In the genomic region with DNA sequence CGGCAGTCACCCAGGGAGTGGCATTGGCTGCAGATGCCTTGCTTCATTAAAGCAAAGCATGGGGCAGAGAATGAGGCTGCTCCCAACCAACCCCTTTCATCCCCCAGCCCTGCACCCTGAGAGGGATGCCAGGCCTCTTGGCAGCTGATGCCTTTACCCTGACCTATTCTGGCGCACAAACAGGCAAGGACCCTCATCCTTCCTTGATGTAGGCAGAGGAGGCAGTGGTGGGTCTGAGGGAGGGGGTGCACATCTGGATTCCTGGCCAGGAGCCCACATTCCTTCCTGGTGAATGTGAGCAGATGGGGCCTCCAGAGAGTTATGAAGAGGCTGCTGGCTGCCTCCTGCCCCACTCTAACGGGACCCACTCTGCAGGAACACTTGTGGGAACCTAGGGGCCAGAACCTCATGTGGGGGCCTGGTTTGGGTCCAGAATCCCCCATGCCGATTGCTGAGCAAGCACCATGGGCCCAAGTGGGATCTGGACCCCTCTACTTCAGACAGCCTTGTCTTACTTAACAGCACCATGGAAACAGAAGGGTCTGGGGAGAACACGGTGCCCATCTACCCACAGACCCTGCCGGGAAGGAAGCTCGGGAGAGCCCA, we compare ENCODE assay signal across 7 mouse cellular contexts. TPM values are rescaled to one million over a fixed set of nuclear protein-coding genes. Genes with fewer than 3 reads are reported as not detected.
A peak's percentile ranks its signal among the peaks of the same experiment; 100 is the strongest.
DNase-seq lines count a peak whose midpoint lies in the region; ATAC-seq and TF ChIP-seq lines count a peak whose summit lies in the region.

No protein-coding gene starts in this region.

- no peak for TF ChIP-seq CTCF in C2C12 (IDR thresholded peaks at IDR 0.05; ENCODE audit: control insufficient read depth, insufficient read depth, insufficient read length)

- ATAC-seq in hindbrain, embryonic 15.5 days (ENCODE audit: low FRiP score, low read depth) = peak; percentile 55; the same call in 1 of the 2 replicates
- no peak for ATAC-seq in hindbrain, embryonic 11.5 days (ENCODE audit: low FRiP score)
- ATAC-seq in intestine, embryonic 15.5 days = peak; percentile 26

- no peaks in the 10 kb centered on the region for H3K36me3 ChIP-seq in hindbrain, embryonic 15.5 days
- no peaks in the 10 kb centered on the region for H3K36me3 ChIP-seq in hindbrain, embryonic 11.5 days (ENCODE audit: control insufficient read depth, insufficient read depth, low read length)
- H3K36me3 ChIP-seq in C2C12 (ENCODE audit: control insufficient read depth, insufficient read depth) = peaks cover 68% of the 10 kb centered on the region
- H3K36me3 ChIP-seq in intestine, embryonic 15.5 days = no peaks in the 10 kb centered on the region

- 58% methylated on average over 7 of the region's 7 CpGs for WGBS in hindbrain, embryonic 15.5 days
- WGBS in hindbrain, embryonic 11.5 days = 67% methylated on average over 7 of the region's 7 CpGs
- 55% methylated on average over 7 of the region's 7 CpGs for WGBS in intestine, embryonic 15.5 days

- H3K4me1 ChIP-seq in hindbrain, embryonic 15.5 days (replicated peaks) = peaks cover 29% of the 10 kb centered on the region
- H3K4me1 ChIP-seq in hindbrain, embryonic 11.5 days (replicated peaks; ENCODE audit: control insufficient read depth, insufficient read depth, low read length) = no peaks in the 10 kb centered on the region; the same call in none of the 2 replicates
- peaks cover 65% of the 10 kb centered on the region for H3K4me1 ChIP-seq in intestine, embryonic 15.5 days (replicated peaks)

- H3K9me3 ChIP-seq in hindbrain, embryonic 15.5 days = no peaks in the 10 kb centered on the region
- H3K9me3 ChIP-seq in hindbrain, embryonic 11.5 days (ENCODE audit: control insufficient read depth, low read length) = no peaks in the 10 kb centered on the region
- H3K9me3 ChIP-seq in intestine, embryonic 15.5 days = no peaks in the 10 kb centered on the region

- H3K79me2 ChIP-seq in C2C12 (ENCODE audit: control insufficient read depth, insufficient read depth) = peaks cover 76% of the 10 kb centered on the region

- no peak overlapping the region for H3K4me2 ChIP-seq in hindbrain, embryonic 15.5 days
- no peak overlapping the region for H3K4me2 ChIP-seq in hindbrain, embryonic 11.5 days (replicated peaks; ENCODE audit: low read depth, low read length)
- H3K4me2 ChIP-seq in intestine, embryonic 15.5 days (replicated peaks) = no peak overlapping the region

- H3K4me3 ChIP-seq in hindbrain, embryonic 15.5 days = no peak overlapping the region
- no peak overlapping the region for H3K4me3 ChIP-seq in hindbrain, embryonic 11.5 days (ENCODE audit: low read depth, low read length)
- no peak overlapping the region for H3K4me3 ChIP-seq in C2C12 (ENCODE audit: insufficient read depth, poor library complexity, severe bottlenecking)
- no peak overlapping the region for H3K4me3 ChIP-seq in intestine, embryonic 15.5 days (replicated peaks)

- no peak overlapping the region for H3K9ac ChIP-seq in hindbrain, embryonic 15.5 days
- H3K9ac ChIP-seq in hindbrain, embryonic 11.5 days (ENCODE audit: low read depth, low read length) = no peak overlapping the region
- H3K9ac ChIP-seq in intestine, embryonic 15.5 days = no peak overlapping the region

- H3K27ac ChIP-seq in hindbrain, embryonic 15.5 days (replicated peaks) = peak overlapping the region; percentile 38; the same call in 1 of the 2 replicates
- H3K27ac ChIP-seq in hindbrain, embryonic 11.5 days (ENCODE audit: low read depth, low read length) = no peak overlapping the region
- peak overlapping the region; percentile 75 for H3K27ac ChIP-seq in intestine, embryonic 15.5 days

- no peaks in the 10 kb centered on the region for H3K27me3 ChIP-seq in hindbrain, embryonic 15.5 days
- H3K27me3 ChIP-seq in hindbrain, embryonic 11.5 days (ENCODE audit: control insufficient read depth, insufficient read depth, low read length) = no peaks in the 10 kb centered on the region; the same call in 1 of the 2 replicates
- H3K27me3 ChIP-seq in C2C12 (ENCODE audit: control insufficient read depth, insufficient read depth, insufficient read length) = no peaks in the 10 kb centered on the region
- H3K27me3 ChIP-seq in intestine, embryonic 15.5 days (replicated peaks) = no peaks in the 10 kb centered on the region

- DNase-seq in hindbrain, embryonic 11.5 days (ENCODE audit: low spot score) = no peak
- peak; percentile 80 for DNase-seq in NIH3T3 (ENCODE audit: low read depth)
- no peak for DNase-seq in adrenal gland, adult 8-10 months
- no peak for DNase-seq in adrenal gland, adult 2 months

- H3ac ChIP-seq in C2C12 (ENCODE audit: control insufficient read depth, insufficient read length, low read depth) = peak overlapping the region; percentile 13

- H3K79me3 ChIP-seq in C2C12 (ENCODE audit: low read depth) = peaks cover 34% of the 10 kb centered on the region

TF ChIP-seq in C2C12, 6 proteins besides CTCF, POLR2A, EP300 and RAD21:
- TF ChIP-seq FOSL1 (IDR thresholded peaks at IDR 0.05; ENCODE audit: insufficient read depth, low read length, poor library complexity, severe bottlenecking) (no peak), MAX (IDR thresholded peaks at IDR 0.05) (no peak), MYOD1 (IDR thresholded peaks at IDR 0.05; ENCODE audit: control insufficient read depth, insufficient read length, low read depth) (no peak), MYOG (IDR thresholded peaks at IDR 0.05; ENCODE audit: control insufficient read depth, extremely low read depth, insufficient read length) (no peak), USF1 (IDR thresholded peaks at IDR 0.05; ENCODE audit: low read depth) (no peak), CEBPB (IDR thresholded peaks at IDR 0.05; ENCODE audit: low read depth) (no peak)

RNA-seq across cellular contexts. Expression of a gene that starts 12.4 kb away (rescaled TPM):
- 15.7 and 16.1 TPM in 2 replicates for polyA plus RNA-seq in hindbrain, embryonic 15.5 days (2015; fragmentation: Nextera tagmentation; extraction: Ambion mirVana)
- 13.4 and 14.3 TPM in 2 replicates for polyA plus RNA-seq in hindbrain, embryonic 11.5 days (2014; fragmentation: Nextera tagmentation; extraction: Ambion mirVana)
- polyA plus RNA-seq in C2C12 (2012; fragmentation: generic; extraction: Trizol) = 36.4 TPM
- polyA plus RNA-seq in intestine, embryonic 15.5 days (2015; fragmentation: Nextera tagmentation; extraction: Ambion mirVana) = 20.6 and 21.0 TPM in 2 replicates
- total RNA-seq in adrenal gland, adult 8-10 months (2022) = 10 to 100 TPM; 17.8 to 25.0 (median 21.1) TPM
- total RNA-seq in adrenal gland, adult 2 months (2021) = 10 to 100 TPM; 19.5 to 32.6 TPM
- 19.5 and 20.6 TPM in 2 replicates for polyA plus RNA-seq in adrenal gland, adult 2 months (2012; rRNA removed)
